Mouse (Mus musculus) B cell, adult 62 days (primary cell): ENCODE measurements around the gene Gm7735. TPM values are rescaled to one million over a fixed set of nuclear protein-coding genes. Genes with fewer than 3 reads are reported as not detected.

ENCODE experiments used
- total RNA-seq: library from RNA; stranded (reverse); gene quantifications from 4 replicates; pipeline ENCODE4 v1.2.4, GENCODE M21; 2023

Gm7735 gene
- total RNA-seq = not detected in 4 replicates

GRCm38 (mm10) chr16:89169190-89169589, at the start of gene Gm7735:
TSS of gene Gm7735 (plus strand) at chr16:89169490.

GRCm38 (mm10) chr16:89140551-89140950, 28.7 kb upstream of the Gm7735 start, which contains the start of gene Gm6358:
TSS of gene Gm6358 (plus strand) at chr16:89140851.

GRCm38 (mm10) chr16:89150786-89151185, 18.5 kb upstream of the Gm7735 start, which contains the start of gene Gm10061:
TSS of gene Gm10061 (plus strand) at chr16:89151086.

GRCm38 (mm10) chr16:89157652-89158051, 11.6 kb upstream of the Gm7735 start, which contains the start of gene Gm9789:
TSS of gene Gm9789 (plus strand) at chr16:89157952.

GRCm38 (mm10) chr16:89174435-89174834, 5.1 kb downstream of the Gm7735 start, which contains the start of gene 1110057P08Rik:
TSS of gene 1110057P08Rik (plus strand) at chr16:89174735.

GRCm38 (mm10) chr16:89205561-89205960, 36.3 kb downstream of the Gm7735 start, which contains the start of gene Krtap20-2:
TSS of gene Krtap20-2 (plus strand) at chr16:89205861.

Other genes starting within 250 kb of the Gm7735 start
- not detected in 4 replicates for gene Krtap19-9b, start 237.2 kb upstream of the Gm7735 start, total RNA-seq
- gene Krtap16-3, start 206.6 kb upstream of the Gm7735 start, total RNA-seq = not detected in 4 replicates
- gene Krtap22-2, start 158.7 kb upstream of the Gm7735 start, total RNA-seq = not detected in 4 replicates
- not detected in 4 replicates for gene Gm10229, start 154.2 kb upstream of the Gm7735 start, total RNA-seq
- gene Krtap6-1, start 137.8 kb upstream of the Gm7735 start, total RNA-seq = not detected in 4 replicates
- gene Gm10228, start 128.0 kb upstream of the Gm7735 start, total RNA-seq = not detected in 4 replicates
- gene Krtap6-5, start 121.6 kb upstream of the Gm7735 start, total RNA-seq = not detected in 4 replicates
- not detected in 4 replicates for gene 1110025L11Rik, start 105.5 kb upstream of the Gm7735 start, total RNA-seq
- not detected in 4 replicates for gene Krtap6-3, start 85.5 kb upstream of the Gm7735 start, total RNA-seq
- not detected in 4 replicates for gene Gm6358, start 28.6 kb upstream of the Gm7735 start, total RNA-seq
- gene Gm10061, start 18.4 kb upstream of the Gm7735 start, total RNA-seq = not detected in 4 replicates
- not detected in 4 replicates for gene Gm9789, start 11.5 kb upstream of the Gm7735 start, total RNA-seq
- not detected in 4 replicates for gene 1110057P08Rik, start 5.2 kb downstream of the Gm7735 start, total RNA-seq
- not detected in 4 replicates for gene Krtap20-2, start 36.4 kb downstream of the Gm7735 start, total RNA-seq
- not detected in 4 replicates for gene Krtap21-1, start 234.4 kb downstream of the Gm7735 start, total RNA-seq